Mouse (Mus musculus) urinary bladder, postnatal 10 days (tissue): ENCODE data around the gene Sds.

ENCODE experiments used
- DNase-seq: peaks from one replicate; pipeline ENCODE4 v3.0.0; 2022; ENCODE audit warnings: low spot score

The Sds gene

GRCm38 (mm10) chr5:120476296-120476695, at the start of gene Sds:
Gene Sds, plus strand, starts transcription at chr5:120476526.
- no peak for DNase-seq

- no peak for DNase-seq
These were observed 49.8 kb upstream of the Sds start for GRCm38 (mm10) chr5:120426572-120426971.

GRCm38 (mm10) chr5:120427451-120427938, 48.8 kb upstream of the Sds start:
- DNase-seq = no peak

GRCm38 (mm10) chr5:120428189-120428838, 48.0 kb upstream of the Sds start:
- DNase-seq = no peak

- no peak for DNase-seq
These were observed 47.3 kb upstream of the Sds start for GRCm38 (mm10) chr5:120428990-120429389.

- no peak for DNase-seq
These were observed 46.6 kb upstream of the Sds start for GRCm38 (mm10) chr5:120429692-120430091.

- no peak for DNase-seq
These were observed 45.2 kb upstream of the Sds start for GRCm38 (mm10) chr5:120431001-120431583.

GRCm38 (mm10) chr5:120431649-120432485, 44.5 kb upstream of the Sds start, which contains the start of gene Lhx5:
Gene Lhx5, plus strand, starts transcription at chr5:120431699.
- no peak for DNase-seq

GRCm38 (mm10) chr5:120432486-120433015, 43.8 kb upstream of the Sds start:
- DNase-seq = no peak

- DNase-seq = no peak
These were observed 43.1 kb upstream of the Sds start for GRCm38 (mm10) chr5:120433135-120433760.

GRCm38 (mm10) chr5:120434231-120434735, 42.0 kb upstream of the Sds start:
- DNase-seq = no peak

- DNase-seq = no peak
These were observed 41.2 kb upstream of the Sds start for GRCm38 (mm10) chr5:120435006-120435681.

GRCm38 (mm10) chr5:120435731-120436501, 40.4 kb upstream of the Sds start:
- DNase-seq = no peak

GRCm38 (mm10) chr5:120436885-120437495, 39.3 kb upstream of the Sds start:
- DNase-seq = no peak

GRCm38 (mm10) chr5:120437539-120437938, 38.8 kb upstream of the Sds start:
- no peak for DNase-seq

GRCm38 (mm10) chr5:120437986-120438385, 38.3 kb upstream of the Sds start:
- no peak for DNase-seq

GRCm38 (mm10) chr5:120438469-120438868, 37.9 kb upstream of the Sds start:
- no peak for DNase-seq

GRCm38 (mm10) chr5:120438991-120439710, 37.2 kb upstream of the Sds start:
- DNase-seq = no peak
